Mouse (Mus musculus): Measurements from ENCODE around the gene Scn10a. TPM values are rescaled to one million over a fixed set of nuclear protein-coding genes. Genes with fewer than 3 reads are reported as not detected.

Gene Scn10a
- polyA plus RNA-seq, 1 experiment from 2014 or later: 0.03 TPM

DNA sequence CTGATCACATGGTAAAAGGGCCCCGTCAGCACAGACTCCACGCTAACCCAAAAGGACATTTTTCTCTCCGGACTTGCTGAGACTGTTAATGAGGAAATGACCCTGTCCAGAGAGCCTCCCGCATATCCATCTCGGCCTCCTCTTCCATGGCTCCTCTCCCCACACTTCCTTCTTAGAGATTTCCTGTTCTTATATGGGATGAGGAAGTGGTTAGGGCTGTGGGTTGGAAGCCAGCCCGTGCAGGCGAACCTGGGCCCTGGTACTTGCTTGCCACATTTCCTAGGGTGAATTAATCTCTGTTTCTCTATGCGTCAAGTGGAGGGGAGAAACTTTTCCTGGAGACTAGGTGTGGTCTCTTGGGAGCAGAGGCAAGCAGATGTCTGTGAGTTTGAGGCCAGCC, 150.4 kb downstream of the Scn10a start:
- H3K27me3 ChIP-seq: peaks cover 100% of the 10 kb centered on the region
- no peak overlapping the region for H3K4me3 ChIP-seq (replicated peaks)
- no peak overlapping the region for H3K9ac ChIP-seq (replicated peaks)
- 89% methylated on average over 8 of the region's 8 CpGs for WGBS
- 0 out of 2 replicates have a peak, but pooled peaks cover 4% of the 10 kb centered on the region for H3K9me3 ChIP-seq
- no peak overlapping the region for H3K4me2 ChIP-seq (replicated peaks)
- H3K27ac ChIP-seq: no peak overlapping the region
- peaks cover 25% of the 10 kb centered on the region for H3K4me1 ChIP-seq (replicated peaks)
- no peaks in the 10 kb centered on the region for H3K36me3 ChIP-seq
- no peak for ATAC-seq

DNA sequence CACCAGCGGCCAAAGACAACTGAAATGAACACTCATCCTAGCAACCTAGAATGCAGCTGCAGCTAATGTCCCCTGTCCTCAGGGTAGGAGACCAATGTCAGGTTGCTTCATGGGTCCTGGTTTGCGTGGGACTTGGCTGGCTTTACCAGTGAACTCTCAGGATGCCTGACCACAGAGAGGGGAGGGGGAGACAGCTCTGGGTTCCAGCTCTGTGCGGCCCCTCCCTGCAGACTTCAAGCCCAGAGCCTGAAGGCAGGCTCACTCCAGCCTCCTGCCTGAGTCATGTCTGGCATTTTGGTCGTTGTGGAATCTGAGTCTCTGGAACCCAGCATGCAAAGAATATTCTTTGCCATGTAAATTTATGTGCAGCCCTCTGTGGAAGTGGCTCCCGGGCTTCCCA, 151.3 kb downstream of the Scn10a start:
- no peak overlapping the region for H3K27ac ChIP-seq
- H3K9ac ChIP-seq (replicated peaks): no peak overlapping the region
- H3K36me3 ChIP-seq: no peaks in the 10 kb centered on the region
- peaks cover 23% of the 10 kb centered on the region for H3K4me1 ChIP-seq (replicated peaks)
- peaks cover 100% of the 10 kb centered on the region for H3K27me3 ChIP-seq
- H3K4me3 ChIP-seq (replicated peaks): no peak overlapping the region
- no peak overlapping the region for H3K4me2 ChIP-seq (replicated peaks)
- 0 out of 2 replicates have a peak, but pooled peaks cover 4% of the 10 kb centered on the region for H3K9me3 ChIP-seq
- 75% methylated on average over 5 of the region's 5 CpGs for WGBS
- no peak for ATAC-seq

DNA sequence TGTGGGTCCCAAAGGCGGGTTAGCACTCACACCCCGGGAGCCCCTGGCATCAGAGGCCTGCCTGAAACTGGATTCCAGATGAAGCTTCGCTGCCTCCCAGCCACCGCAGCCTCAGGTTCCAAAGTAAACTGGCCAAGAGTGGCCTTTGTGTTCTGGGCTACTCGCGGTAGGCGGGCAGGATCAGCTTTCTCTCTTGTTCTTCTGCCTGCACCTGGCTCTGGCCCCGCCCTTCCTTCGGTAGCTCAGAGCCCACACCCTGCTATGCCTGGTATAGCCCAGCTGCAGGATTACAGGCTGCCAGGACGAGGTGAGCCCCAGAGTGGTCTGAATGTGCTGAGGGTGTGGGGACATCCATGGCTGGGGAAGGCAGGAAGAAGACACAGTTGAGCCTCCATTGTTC, 152.9 kb downstream of the Scn10a start:
- 0 out of 2 replicates have a peak, but pooled peaks cover 4% of the 10 kb centered on the region for H3K9me3 ChIP-seq
- H3K27me3 ChIP-seq: peaks cover 100% of the 10 kb centered on the region
- H3K9ac ChIP-seq (replicated peaks): no peak overlapping the region
- peaks cover 18% of the 10 kb centered on the region for H3K4me1 ChIP-seq (replicated peaks)
- whole genome bisulfite sequencing: 4% methylated on average over 10 of the region's 10 CpGs
- no peak overlapping the region for H3K4me2 ChIP-seq (replicated peaks)
- H3K36me3 ChIP-seq: no peaks in the 10 kb centered on the region
- no peak overlapping the region for H3K27ac ChIP-seq
- H3K4me3 ChIP-seq (replicated peaks): no peak overlapping the region
- no peak for ATAC-seq

DNA sequence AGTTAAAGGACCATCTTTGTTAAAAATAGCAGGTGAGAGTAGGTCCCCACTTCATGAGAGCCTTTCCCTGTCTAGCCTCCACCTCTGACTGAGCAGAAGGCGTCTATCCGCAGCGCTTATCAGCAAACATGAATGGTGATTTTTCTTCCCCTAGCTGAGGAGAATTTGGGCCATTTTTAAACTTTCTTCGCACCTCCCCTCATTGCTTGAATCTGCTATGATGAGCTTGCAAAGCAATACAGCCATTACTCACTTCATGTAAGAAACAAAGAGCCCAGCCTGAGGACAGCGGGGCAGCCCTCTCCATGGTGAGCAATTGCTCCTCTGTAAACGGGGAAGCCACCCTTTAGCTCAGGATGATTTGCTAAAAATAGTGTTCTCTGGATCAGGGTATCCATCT, 154.3 kb downstream of the Scn10a start:
- Histone ChIP-seq H3K9ac (replicated peaks) (no peak overlapping the region), H3K27ac (no peak overlapping the region), H3K9me3 (0 out of 2 replicates have a peak, but pooled peaks cover 4% of the 10 kb centered on the region), H3K4me2 (replicated peaks) (no peak overlapping the region), H3K27me3 (peaks cover 100% of the 10 kb centered on the region), H3K4me1 (replicated peaks) (peaks cover 10% of the 10 kb centered on the region), H3K36me3 (no peaks in the 10 kb centered on the region), H3K4me3 (replicated peaks) (no peak overlapping the region)
- ATAC-seq: no peak
- WGBS: 80% methylated on average over 6 of the region's 6 CpGs

DNA sequence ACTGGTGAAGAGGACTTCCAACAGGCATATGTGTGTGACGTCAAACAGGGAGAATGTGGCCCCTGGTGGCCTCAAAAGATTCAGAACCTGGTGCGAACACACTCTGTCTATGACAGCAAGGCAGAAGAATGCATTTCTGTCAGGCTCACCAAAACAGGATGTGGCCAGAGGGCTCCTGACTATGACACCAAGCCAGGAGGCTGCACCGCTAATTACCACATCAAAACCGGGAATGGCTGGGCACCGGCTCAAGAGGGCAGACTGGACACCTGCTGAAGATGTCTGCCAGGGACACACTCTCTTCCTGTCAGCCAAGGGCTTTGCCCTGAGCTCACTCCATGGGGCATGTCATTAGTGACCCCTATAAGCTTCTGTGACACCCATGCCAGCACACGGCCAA, 155.5 kb downstream of the Scn10a start:
- Histone ChIP-seq H3K4me1 (replicated peaks) (peaks cover 10% of the 10 kb centered on the region), H3K27me3 (peaks cover 100% of the 10 kb centered on the region), H3K4me2 (replicated peaks) (no peak overlapping the region), H3K9me3 (0 out of 2 replicates have a peak, but pooled peaks cover 4% of the 10 kb centered on the region), H3K27ac (no peak overlapping the region), H3K36me3 (no peaks in the 10 kb centered on the region), H3K9ac (replicated peaks) (no peak overlapping the region), H3K4me3 (replicated peaks) (no peak overlapping the region)
- WGBS: 77% methylated on average over 6 of the region's 6 CpGs
- no peak for ATAC-seq

DNA sequence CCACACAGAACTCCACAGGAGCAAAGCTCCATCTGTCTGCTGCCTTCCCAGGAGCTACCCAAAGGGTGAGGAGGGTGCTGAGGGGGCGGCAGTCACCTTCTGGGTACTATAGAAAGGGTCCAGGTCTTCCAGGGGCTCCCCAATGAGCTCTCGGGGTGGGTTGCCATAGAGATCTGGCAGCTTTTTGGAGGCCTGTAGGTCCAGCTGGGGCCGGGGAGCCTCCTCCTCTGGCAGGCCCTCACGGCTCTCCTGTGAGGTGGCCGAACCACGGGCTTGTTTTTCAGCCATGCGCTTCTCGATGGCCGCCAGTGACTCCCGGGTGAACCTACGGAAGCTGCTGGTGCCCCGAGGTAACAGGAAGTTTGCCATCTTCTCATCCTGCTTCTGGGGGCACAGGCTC, 156.9 kb downstream of the Scn10a start:
- no peak for ATAC-seq
- Histone ChIP-seq H3K27me3 (peaks cover 100% of the 10 kb centered on the region), H3K4me2 (replicated peaks) (no peak overlapping the region), H3K4me3 (replicated peaks) (no peak overlapping the region), H3K9me3 (0 out of 2 replicates have a peak, but pooled peaks cover under 1% of the 10 kb centered on the region), H3K27ac (no peak overlapping the region), H3K4me1 (replicated peaks) (peaks cover 10% of the 10 kb centered on the region), H3K36me3 (no peaks in the 10 kb centered on the region), H3K9ac (replicated peaks) (no peak overlapping the region)
- 68% methylated on average over 12 of the region's 12 CpGs for WGBS

DNA sequence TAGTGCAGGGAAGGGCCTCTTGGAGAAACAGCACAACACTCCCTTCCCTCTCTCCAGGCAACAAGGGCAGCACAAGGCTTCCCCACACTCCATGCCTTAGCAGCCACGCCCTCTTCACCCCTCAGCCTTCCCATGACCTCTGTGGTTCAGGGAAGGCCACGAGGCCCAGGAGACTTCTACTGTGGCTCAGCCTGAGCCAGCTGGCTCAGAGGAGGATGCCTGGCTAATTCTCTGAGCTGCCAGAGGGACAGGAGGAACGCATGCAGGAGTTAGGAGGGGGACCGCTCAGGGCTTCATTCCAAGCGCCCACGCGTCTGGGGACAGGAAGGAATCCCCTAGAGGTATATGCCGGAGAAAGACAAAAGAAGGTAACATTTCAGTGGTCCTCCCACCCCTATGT, 157.4 kb downstream of the Scn10a start:
- ATAC-seq: no peak
- H3K4me2 ChIP-seq (replicated peaks): no peak overlapping the region
- WGBS: 62% methylated on average over 8 of the region's 8 CpGs

DNA sequence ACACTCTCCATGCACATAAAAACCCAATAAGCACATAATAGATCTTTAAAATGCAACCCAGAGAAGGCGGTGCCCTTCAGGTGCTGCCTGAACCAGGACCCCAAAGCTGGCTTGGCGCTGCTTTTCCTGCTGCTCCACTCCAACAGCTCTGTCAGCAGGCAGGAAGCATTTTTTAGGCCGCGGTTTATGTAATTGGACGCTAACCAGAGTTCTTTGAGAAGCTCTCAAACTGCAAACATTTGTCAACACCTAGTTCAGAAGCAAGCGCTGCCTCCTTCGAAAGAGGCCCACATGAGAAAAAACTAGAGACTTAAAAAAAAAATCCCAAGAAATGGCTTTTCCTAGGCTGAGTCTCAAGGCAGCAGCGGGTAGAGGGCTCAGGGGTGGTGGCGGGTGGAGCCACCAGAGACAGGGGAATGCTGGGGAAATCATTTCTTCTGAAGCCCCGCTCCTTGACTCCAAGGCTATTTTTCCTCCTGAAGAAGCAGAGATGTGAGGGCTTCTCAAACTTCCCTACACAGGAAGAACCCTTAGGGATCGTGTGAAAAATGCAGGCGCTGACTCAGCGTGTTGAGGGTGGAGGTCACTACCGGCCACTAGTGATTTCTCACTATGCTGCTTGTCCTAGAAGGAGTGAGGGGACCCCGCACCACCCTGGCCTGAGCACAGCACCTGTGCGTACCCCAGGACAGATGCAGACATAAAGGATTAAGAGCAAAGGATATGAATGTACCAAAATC, 159.4 kb downstream of the Scn10a start:
- no peak overlapping the region for H3K4me3 ChIP-seq (replicated peaks)
- H3K9me3 ChIP-seq: no peaks in the 10 kb centered on the region
- WGBS: 82% methylated on average over 16 of the region's 16 CpGs
- H3K4me2 ChIP-seq (replicated peaks): no peak overlapping the region
- H3K4me1 ChIP-seq (replicated peaks): peaks cover 10% of the 10 kb centered on the region
- no peaks in the 10 kb centered on the region for H3K36me3 ChIP-seq
- no peak overlapping the region for H3K27ac ChIP-seq
- H3K27me3 ChIP-seq: peaks cover 99% of the 10 kb centered on the region
- no peak for ATAC-seq
- no peak overlapping the region for H3K9ac ChIP-seq (replicated peaks)

More for the DNA sequence above, 157.4 kb downstream of the Scn10a start:
- no peaks in the 10 kb centered on the region for H3K36me3 ChIP-seq
- no peak overlapping the region; the same call in 1 of the 2 replicates for H3K27ac ChIP-seq
- H3K9ac ChIP-seq (replicated peaks): no peak overlapping the region
- H3K27me3 ChIP-seq: peaks cover 99% of the 10 kb centered on the region
- H3K9me3 ChIP-seq: no peaks in the 10 kb centered on the region
- no peak overlapping the region for H3K4me3 ChIP-seq (replicated peaks)
- H3K4me1 ChIP-seq (replicated peaks): peaks cover 10% of the 10 kb centered on the region

Other genes starting within 250 kb of the Scn10a start
- 0.14 and 0.20 TPM in 2 replicates for gene Scn5a, start 140.3 kb downstream of the Scn10a start, polyA plus RNA-seq (2015; fragmentation: Nextera tagmentation; extraction: Ambion mirVana)
- 0.15 and 0.17 TPM in 2 replicates for gene Scn11a, start 106.1 kb upstream of the Scn10a start, polyA plus RNA-seq (2015; fragmentation: Nextera tagmentation; extraction: Ambion mirVana)
- 74.5 and 75.3 TPM in 2 replicates for gene Wdr48, start 175.6 kb upstream of the Scn10a start, polyA plus RNA-seq (2015; fragmentation: Nextera tagmentation; extraction: Ambion mirVana)
- 22.9 and 23.1 TPM in 2 replicates for gene Gorasp1, start 218.2 kb upstream of the Scn10a start, polyA plus RNA-seq (2015; fragmentation: Nextera tagmentation; extraction: Ambion mirVana)
- gene Ttc21a, start 218.3 kb upstream of the Scn10a start, polyA plus RNA-seq (2015; fragmentation: Nextera tagmentation; extraction: Ambion mirVana): 0.28 and 0.44 TPM in 2 replicates